Mouse (Mus musculus) lung, adult 2 months (tissue): ENCODE results near the gene Olfr554. TPM values are rescaled to one million over a fixed set of nuclear protein-coding genes. Genes with fewer than 3 reads are reported as not detected.
"Not testable (repeated sequence)": the region's sequence is repeated elsewhere in the genome, so short reads cannot be mapped to it uniquely, and the experiment has no call there.

ENCODE experiments used
- DNase-seq: peaks from one replicate; pipeline ENCODE4 v3.0.0; 2022
- H3K4me1 ChIP-seq: fragments of 200-500 bp; 2 replicates; pipeline ENCODE4 v1.6.1; 2011; ENCODE audit warnings: low read length; ENCODE audit not compliant: control insufficient read depth, insufficient read depth
- H3K4me3 ChIP-seq: fragments of 200-500 bp; replicated peaks from 2 replicates; pipeline ENCODE3; 2011; ENCODE audit warnings: low read depth, mild to moderate bottlenecking, control low read depth, low read length; ENCODE audit errors: extremely low read depth
- CTCF ChIP-seq: fragments of 200-500 bp; IDR thresholded peaks from 2 replicates; pipeline ENCODE4 v1.5.1; 2011; ENCODE audit warnings: mild to moderate bottlenecking, low read length, control low read depth; ENCODE audit not compliant: insufficient read depth
- POLR2A ChIP-seq: fragments of 200-500 bp; IDR thresholded peaks from 2 replicates; pipeline ENCODE4 v1.6.1; 2011; ENCODE audit warnings: low read depth, mild to moderate bottlenecking, control low read depth, low read length, borderline replicate concordance; ENCODE audit errors: extremely low read depth
- WGBS: fragments of 180-500 bp; shearing (Covaris S2); methylation state at CpG from one replicate; pipeline ENCODE4 v1.1.7; 2018; 5-methylcytosine and 5-hydroxymethylcytosine counted together
- polyA plus RNA-seq: library from polyadenylated mRNA; depleted of rRNA; stranded (reverse); fragments of >200 nt; gene quantifications from 2 replicates; pipeline ENCODE4 v1.2.3, GENCODE M21; 2012; rRNA removed

Gene Olfr554
- not detected in 2 replicates for polyA plus RNA-seq

DNA sequence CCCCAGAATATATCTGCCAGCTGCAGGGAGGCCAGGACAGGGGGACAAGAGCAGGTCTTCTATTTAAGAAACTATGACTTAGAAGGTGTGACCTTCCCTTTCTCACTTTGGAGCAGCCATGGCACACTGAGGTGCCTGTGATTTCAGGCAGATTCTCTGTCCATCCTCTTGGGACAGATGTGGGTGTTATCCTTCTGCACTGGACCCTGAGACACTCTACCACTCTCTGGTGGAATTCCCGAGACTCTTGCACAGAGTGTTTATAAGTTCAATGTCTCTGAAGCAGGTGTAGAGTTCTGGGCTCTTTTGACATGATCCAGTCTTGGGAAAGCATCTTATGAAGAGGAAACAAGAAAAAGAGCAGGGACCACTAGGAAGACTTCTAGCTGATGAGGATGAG is at the start of gene Olfr554:
Olfr554 (plus strand) TSS at position 301 of the 400 bp plus-strand sequence.
- Histone ChIP-seq H3K4me1 (no peaks in the 10 kb centered on the region), H3K4me3 (no peak within 1 kb of the TSS)
- no peak for DNase-seq
- TF ChIP-seq POLR2A, result no peak
- no peak for TF ChIP-seq CTCF
- WGBS, result 71% methylated on average over 1 of the region's 1 CpGs

- WGBS, result 94% methylated on average over 3 of the region's 3 CpGs
- TF ChIP-seq CTCF (no peak), POLR2A (no peak)
- Histone ChIP-seq H3K4me1 (no peaks in the 10 kb centered on the region), H3K4me3 (no peak within 1 kb of the TSS)
- no peak for DNase-seq
Observed at GRCm38 (mm10) chr7:102591786-102592185, 46.4 kb upstream of the Olfr554 start, which contains the start of gene Olfr551. Gene Olfr551 (minus strand): TSS chr7:102591886.

- DNase-seq, result no peak
- H3K4me3 ChIP-seq, result no peak within 1 kb of the TSS
- 19% methylated on average over 1 of the region's 1 CpGs for WGBS
- TF ChIP-seq CTCF (no peak), POLR2A (no peak)
- no peaks in the 10 kb centered on the region for H3K4me1 ChIP-seq
Observed at GRCm38 (mm10) chr7:102597378-102598031, 40.7 kb upstream of the Olfr554 start, which contains the start of gene Olfr552. Gene Olfr552 (plus strand): TSS chr7:102597770.

GRCm38 (mm10) chr7:102618118-102618517 is 20.1 kb upstream of the Olfr554 start, which contains the start of gene Olfr553:
Gene Olfr553 (minus strand): TSS chr7:102618218.
- no peak for DNase-seq
- Histone ChIP-seq H3K4me1 (peaks cover 3% of the 10 kb centered on the region), H3K4me3 (no peak within 1 kb of the TSS)
- TF ChIP-seq POLR2A (no peak), CTCF (no peak)

- no peak for DNase-seq
- Histone ChIP-seq H3K4me3 (no peak overlapping the region), H3K4me1 (peaks cover 3% of the 10 kb centered on the region)
- 20% methylated on average over 5 of the region's 5 CpGs for WGBS
- TF ChIP-seq CTCF (no peak), POLR2A (no peak)
Observed at GRCm38 (mm10) chr7:102619608-102620007, 18.6 kb upstream of the Olfr554 start.

GRCm38 (mm10) chr7:102620368-102620767 is 17.9 kb upstream of the Olfr554 start:
- H3K4me3 ChIP-seq, H3K4me1 ChIP-seq, DNase-seq: not testable (repeated sequence)
- WGBS, result 84% methylated on average over 19 of the region's 19 CpGs

GRCm38 (mm10) chr7:102636665-102637064 is 1.6 kb upstream of the Olfr554 start:
- TF ChIP-seq POLR2A (no peak), CTCF (0 out of 2 replicates have a peak, but pooled peaks have one; percentile 11)
- WGBS, result 23% methylated on average over 3 of the region's 3 CpGs
- peak; percentile 21 for DNase-seq
- no peaks in the 10 kb centered on the region for H3K4me1 ChIP-seq
- no peak overlapping the region for H3K4me3 ChIP-seq

- not testable (repeated sequence) for H3K4me1 ChIP-seq, H3K4me3 ChIP-seq, DNase-seq
- WGBS, result 72% methylated on average over 4 of the region's 4 CpGs
Observed at GRCm38 (mm10) chr7:102644945-102645344, 6.7 kb downstream of the Olfr554 start.

- TF ChIP-seq POLR2A (no peak), CTCF (no peak)
- DNase-seq, result no peak
- WGBS, result 65% methylated on average over 1 of the region's 1 CpGs
Observed at GRCm38 (mm10) chr7:102658523-102658922, 20.3 kb downstream of the Olfr554 start, which contains the start of gene Olfr555. Gene Olfr555 (plus strand): TSS chr7:102658823.

DNA sequence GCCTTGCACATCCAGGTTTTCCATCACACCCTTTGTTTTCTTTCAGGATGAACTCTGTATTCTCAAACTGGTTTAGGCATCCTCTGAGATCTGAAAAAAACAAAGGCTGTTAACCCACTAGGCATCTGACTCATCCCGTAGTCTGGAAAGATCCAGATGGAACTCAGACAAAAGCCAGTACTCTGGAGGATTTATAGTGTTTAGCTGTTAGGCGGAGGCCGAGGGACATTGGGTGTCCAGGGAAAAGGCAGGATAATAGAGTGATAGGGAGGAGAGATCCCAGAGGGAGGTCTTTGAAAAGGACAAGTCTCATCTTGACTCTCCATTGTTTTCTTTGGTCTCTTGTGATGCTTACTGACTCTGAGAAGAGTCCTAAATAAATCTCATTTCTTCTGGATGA is 26.4 kb downstream of the Olfr554 start, which contains the start of gene Olfr556:
Olfr556 (plus strand) TSS at position 301 of the 400 bp plus-strand sequence.
- no peaks in the 10 kb centered on the region for H3K4me1 ChIP-seq
- TF ChIP-seq POLR2A (no peak), CTCF (no peak)
- no peak within 1 kb of the TSS for H3K4me3 ChIP-seq
- 57% methylated on average over 3 of the region's 3 CpGs for WGBS
- DNase-seq, result no peak

More at GRCm38 (mm10) chr7:102658523-102658922, 20.3 kb downstream of the Olfr554 start, which contains the start of gene Olfr555:
- H3K4me3 ChIP-seq, result no peak within 1 kb of the TSS
- H3K4me1 ChIP-seq, result no peaks in the 10 kb centered on the region
